Mouse (Mus musculus): ENCODE data around the gene Map3k21.

GRCm38 (mm10) chr8:125870821-125871321 is 39.4 kb upstream of the Map3k21 start:
- TF ChIP-seq EP300 (IDR thresholded peaks at IDR 0.05; ENCODE audit: low read depth) (no peak), CTCF (IDR thresholded peaks at IDR 0.05; ENCODE audit: low read depth) (peak; percentile 89)

All from heart, postnatal 0 days (tissue).